Mouse (Mus musculus): ENCODE results near the gene Senp6. TPM values are rescaled to one million over a fixed set of nuclear protein-coding genes. Genes with fewer than 3 reads are reported as not detected.

Senp6 gene
- polyA plus RNA-seq, 1 experiment from 2014 or later = 73.5 TPM

- Histone ChIP-seq H3K9ac (ENCODE audit: low read depth, low read length) (no peak overlapping the region), H3K27me3 (ENCODE audit: control insufficient read depth, insufficient read depth, low read length) (no peaks in the 10 kb centered on the region), H3K4me3 (ENCODE audit: low read length) (no peak overlapping the region), H3K36me3 (ENCODE audit: control insufficient read depth, insufficient read depth, low read length) (peaks cover 12% of the 10 kb centered on the region; the same call in 1 of the 2 replicates), H3K9me3 (ENCODE audit: control insufficient read depth, low read length) (no peaks in the 10 kb centered on the region), H3K4me1 (ENCODE audit: control insufficient read depth, insufficient read depth, low read length) (no peaks in the 10 kb centered on the region), H3K4me2 (replicated peaks; ENCODE audit: low read depth, low read length) (no peak overlapping the region), H3K27ac (ENCODE audit: low read depth, low read length) (no peak overlapping the region)
- WGBS = 69% methylated on average over 3 of the region's 3 CpGs
- ATAC-seq (ENCODE audit: low FRiP score, low TSS enrichment) = no peak
Measured at GRCm38 (mm10) chr9:80096325-80096724, 29.6 kb downstream of the Senp6 start.

GRCm38 (mm10) chr9:80145992-80146587 is 79.4 kb downstream of the Senp6 start:
- Histone ChIP-seq H3K4me1 (ENCODE audit: control insufficient read depth, insufficient read depth, low read length) (no peaks in the 10 kb centered on the region), H3K9me3 (ENCODE audit: control insufficient read depth, low read length) (no peaks in the 10 kb centered on the region), H3K36me3 (ENCODE audit: control insufficient read depth, insufficient read depth, low read length) (peaks cover 40% of the 10 kb centered on the region), H3K9ac (ENCODE audit: low read depth, low read length) (no peak overlapping the region), H3K27me3 (ENCODE audit: control insufficient read depth, insufficient read depth, low read length) (no peaks in the 10 kb centered on the region), H3K4me2 (replicated peaks; ENCODE audit: low read depth, low read length) (no peak overlapping the region), H3K27ac (ENCODE audit: low read depth, low read length) (no peak overlapping the region), H3K4me3 (ENCODE audit: low read length) (no peak overlapping the region)
- peak; percentile 77 for ATAC-seq (ENCODE audit: low FRiP score, low TSS enrichment)
- 48% methylated on average over 10 of the region's 10 CpGs for WGBS

- Histone ChIP-seq H3K4me2 (replicated peaks; ENCODE audit: low read depth, low read length) (no peak overlapping the region), H3K9me3 (ENCODE audit: control insufficient read depth, low read length) (no peaks in the 10 kb centered on the region), H3K27me3 (ENCODE audit: control insufficient read depth, insufficient read depth, low read length) (no peaks in the 10 kb centered on the region), H3K4me3 (ENCODE audit: low read length) (no peak overlapping the region), H3K36me3 (ENCODE audit: control insufficient read depth, insufficient read depth, low read length) (peaks cover 13% of the 10 kb centered on the region), H3K9ac (ENCODE audit: low read depth, low read length) (no peak overlapping the region), H3K27ac (ENCODE audit: low read depth, low read length) (no peak overlapping the region), H3K4me1 (ENCODE audit: control insufficient read depth, insufficient read depth, low read length) (no peaks in the 10 kb centered on the region)
- 88% methylated on average over 5 of the region's 5 CpGs for WGBS
- no peak for ATAC-seq (ENCODE audit: low FRiP score, low TSS enrichment)
Measured at GRCm38 (mm10) chr9:80149594-80149993, 82.9 kb downstream of the Senp6 start.

GRCm38 (mm10) chr9:80155277-80155676 is 88.6 kb downstream of the Senp6 start:
- Histone ChIP-seq H3K9ac (ENCODE audit: low read depth, low read length) (no peak overlapping the region), H3K27me3 (ENCODE audit: control insufficient read depth, insufficient read depth, low read length) (no peaks in the 10 kb centered on the region), H3K4me1 (ENCODE audit: control insufficient read depth, insufficient read depth, low read length) (no peaks in the 10 kb centered on the region), H3K36me3 (ENCODE audit: control insufficient read depth, insufficient read depth, low read length) (no peaks in the 10 kb centered on the region), H3K4me3 (ENCODE audit: low read length) (no peak overlapping the region), H3K9me3 (ENCODE audit: control insufficient read depth, low read length) (0 out of 2 replicates have a peak, but pooled peaks cover 3% of the 10 kb centered on the region), H3K27ac (ENCODE audit: low read depth, low read length) (no peak overlapping the region), H3K4me2 (replicated peaks; ENCODE audit: low read depth, low read length) (no peak overlapping the region)
- WGBS = 75% methylated on average over 5 of the region's 5 CpGs
- no peak for ATAC-seq (ENCODE audit: low FRiP score, low TSS enrichment)

GRCm38 (mm10) chr9:80156780-80157179 is 90.1 kb downstream of the Senp6 start:
- Histone ChIP-seq H3K4me3 (ENCODE audit: low read length) (no peak overlapping the region), H3K36me3 (ENCODE audit: control insufficient read depth, insufficient read depth, low read length) (no peaks in the 10 kb centered on the region), H3K4me1 (ENCODE audit: control insufficient read depth, insufficient read depth, low read length) (no peaks in the 10 kb centered on the region), H3K9ac (ENCODE audit: low read depth, low read length) (no peak overlapping the region), H3K4me2 (replicated peaks; ENCODE audit: low read depth, low read length) (no peak overlapping the region), H3K27me3 (ENCODE audit: control insufficient read depth, insufficient read depth, low read length) (no peaks in the 10 kb centered on the region), H3K9me3 (ENCODE audit: control insufficient read depth, low read length) (0 out of 2 replicates have a peak, but pooled peaks cover 3% of the 10 kb centered on the region), H3K27ac (ENCODE audit: low read depth, low read length) (no peak overlapping the region)
- WGBS = 76% methylated on average over 5 of the region's 5 CpGs
- no peak for ATAC-seq (ENCODE audit: low FRiP score, low TSS enrichment)

GRCm38 (mm10) chr9:80157840-80158465 is 91.2 kb downstream of the Senp6 start:
- H3K36me3 ChIP-seq (ENCODE audit: control insufficient read depth, insufficient read depth, low read length) = no peaks in the 10 kb centered on the region
- peak overlapping the region; percentile 66; the same call in 1 of the 2 replicates for H3K27ac ChIP-seq (ENCODE audit: low read depth, low read length)
- WGBS = 77% methylated on average over 12 of the region's 12 CpGs
- H3K4me3 ChIP-seq (ENCODE audit: low read length) = no peak overlapping the region
- 0 out of 2 replicates have a peak, but pooled peaks cover 3% of the 10 kb centered on the region for H3K9me3 ChIP-seq (ENCODE audit: control insufficient read depth, low read length)
- H3K4me2 ChIP-seq (replicated peaks; ENCODE audit: low read depth, low read length) = no peak overlapping the region
- no peaks in the 10 kb centered on the region for H3K27me3 ChIP-seq (ENCODE audit: control insufficient read depth, insufficient read depth, low read length)
- H3K9ac ChIP-seq (ENCODE audit: low read depth, low read length) = no peak overlapping the region
- ATAC-seq (ENCODE audit: low FRiP score, low TSS enrichment) = peak; percentile 60
- H3K4me1 ChIP-seq (ENCODE audit: control insufficient read depth, insufficient read depth, low read length) = no peaks in the 10 kb centered on the region

GRCm38 (mm10) chr9:80158937-80159336 is 92.2 kb downstream of the Senp6 start:
- Histone ChIP-seq H3K4me1 (ENCODE audit: control insufficient read depth, insufficient read depth, low read length) (no peaks in the 10 kb centered on the region), H3K27me3 (ENCODE audit: control insufficient read depth, insufficient read depth, low read length) (no peaks in the 10 kb centered on the region), H3K9me3 (ENCODE audit: control insufficient read depth, low read length) (0 out of 2 replicates have a peak, but pooled peaks cover 3% of the 10 kb centered on the region), H3K4me2 (replicated peaks; ENCODE audit: low read depth, low read length) (no peak overlapping the region), H3K27ac (ENCODE audit: low read depth, low read length) (peak overlapping the region; percentile 43; the same call in 1 of the 2 replicates), H3K36me3 (ENCODE audit: control insufficient read depth, insufficient read depth, low read length) (no peaks in the 10 kb centered on the region), H3K4me3 (ENCODE audit: low read length) (no peak overlapping the region), H3K9ac (ENCODE audit: low read depth, low read length) (no peak overlapping the region)
- WGBS = 74% methylated on average over 5 of the region's 5 CpGs
- ATAC-seq (ENCODE audit: low FRiP score, low TSS enrichment) = no peak

- no peaks in the 10 kb centered on the region for H3K4me1 ChIP-seq (ENCODE audit: control insufficient read depth, insufficient read depth, low read length)
- H3K27ac ChIP-seq (ENCODE audit: low read depth, low read length) = no peak overlapping the region
- no peak for ATAC-seq (ENCODE audit: low FRiP score, low TSS enrichment)
- H3K27me3 ChIP-seq (ENCODE audit: control insufficient read depth, insufficient read depth, low read length) = no peaks in the 10 kb centered on the region
- no peak overlapping the region for H3K4me3 ChIP-seq (ENCODE audit: low read length)
- 81% methylated on average over 4 of the region's 4 CpGs for WGBS
- H3K4me2 ChIP-seq (replicated peaks; ENCODE audit: low read depth, low read length) = no peak overlapping the region
- no peaks in the 10 kb centered on the region for H3K36me3 ChIP-seq (ENCODE audit: control insufficient read depth, insufficient read depth, low read length)
- no peak overlapping the region for H3K9ac ChIP-seq (ENCODE audit: low read depth, low read length)
- H3K9me3 ChIP-seq (ENCODE audit: control insufficient read depth, low read length) = no peaks in the 10 kb centered on the region
Measured at GRCm38 (mm10) chr9:80161451-80161850, 94.7 kb downstream of the Senp6 start.

- H3K9me3 ChIP-seq (ENCODE audit: control insufficient read depth, low read length) = no peaks in the 10 kb centered on the region
- no peak overlapping the region for H3K4me3 ChIP-seq (ENCODE audit: low read length)
- H3K27me3 ChIP-seq (ENCODE audit: control insufficient read depth, insufficient read depth, low read length) = no peaks in the 10 kb centered on the region
- H3K27ac ChIP-seq (ENCODE audit: low read depth, low read length) = no peak overlapping the region
- no peaks in the 10 kb centered on the region for H3K36me3 ChIP-seq (ENCODE audit: control insufficient read depth, insufficient read depth, low read length)
- 0 out of 2 replicates have a peak, but pooled peaks cover 5% of the 10 kb centered on the region for H3K4me1 ChIP-seq (ENCODE audit: control insufficient read depth, insufficient read depth, low read length)
- no peak for ATAC-seq (ENCODE audit: low FRiP score, low TSS enrichment)
- 82% methylated on average over 4 of the region's 4 CpGs for WGBS
- no peak overlapping the region for H3K9ac ChIP-seq (ENCODE audit: low read depth, low read length)
- H3K4me2 ChIP-seq (replicated peaks; ENCODE audit: low read depth, low read length) = no peak overlapping the region
Measured at GRCm38 (mm10) chr9:80163126-80163723, 96.5 kb downstream of the Senp6 start.

All from kidney, embryonic 14.5 days (tissue).